Mouse (Mus musculus): ENCODE measurements around the gene Gm29776. TPM values are rescaled to one million over a fixed set of nuclear protein-coding genes. Genes with fewer than 3 reads are reported as not detected.

Gm29776 gene
- polyA plus RNA-seq, 1 experiment from 2014 or later: 0.20 TPM

- Histone ChIP-seq H3K9me3 (ENCODE audit: control insufficient read depth, low read length) (no peaks in the 10 kb centered on the region), H3K4me3 (ENCODE audit: low read depth, low read length) (no peak overlapping the region), H3K27me3 (ENCODE audit: control insufficient read depth, insufficient read depth, low read length) (no peaks in the 10 kb centered on the region), H3K36me3 (ENCODE audit: control insufficient read depth, insufficient read depth, low read length) (peaks cover 79% of the 10 kb centered on the region), H3K9ac (replicated peaks; ENCODE audit: low read depth, low read length) (no peak overlapping the region), H3K4me2 (ENCODE audit: low read depth, low read length) (no peak overlapping the region), H3K27ac (ENCODE audit: low read depth, low read length) (no peak overlapping the region), H3K4me1 (ENCODE audit: control insufficient read depth, insufficient read depth, low read length) (peaks cover 24% of the 10 kb centered on the region)
- WGBS: 81% methylated on average over 4 of the region's 4 CpGs
- ATAC-seq (ENCODE audit: low read depth): no peak
Measured at GRCm38 (mm10) chr14:54647900-54648299, 50.7 kb downstream of the Gm29776 start.

- Histone ChIP-seq H3K4me3 (ENCODE audit: low read depth, low read length) (no peak overlapping the region), H3K4me2 (ENCODE audit: low read depth, low read length) (no peak overlapping the region), H3K27me3 (ENCODE audit: control insufficient read depth, insufficient read depth, low read length) (no peaks in the 10 kb centered on the region), H3K36me3 (ENCODE audit: control insufficient read depth, insufficient read depth, low read length) (peaks cover 87% of the 10 kb centered on the region), H3K27ac (ENCODE audit: low read depth, low read length) (no peak overlapping the region), H3K4me1 (ENCODE audit: control insufficient read depth, insufficient read depth, low read length) (peaks cover 21% of the 10 kb centered on the region), H3K9ac (replicated peaks; ENCODE audit: low read depth, low read length) (no peak overlapping the region), H3K9me3 (ENCODE audit: control insufficient read depth, low read length) (no peaks in the 10 kb centered on the region)
- ATAC-seq (ENCODE audit: low read depth): no peak
- 93% methylated on average over 8 of the region's 8 CpGs for WGBS
Measured at GRCm38 (mm10) chr14:54646898-54647636, 51.6 kb downstream of the Gm29776 start.

DNA sequence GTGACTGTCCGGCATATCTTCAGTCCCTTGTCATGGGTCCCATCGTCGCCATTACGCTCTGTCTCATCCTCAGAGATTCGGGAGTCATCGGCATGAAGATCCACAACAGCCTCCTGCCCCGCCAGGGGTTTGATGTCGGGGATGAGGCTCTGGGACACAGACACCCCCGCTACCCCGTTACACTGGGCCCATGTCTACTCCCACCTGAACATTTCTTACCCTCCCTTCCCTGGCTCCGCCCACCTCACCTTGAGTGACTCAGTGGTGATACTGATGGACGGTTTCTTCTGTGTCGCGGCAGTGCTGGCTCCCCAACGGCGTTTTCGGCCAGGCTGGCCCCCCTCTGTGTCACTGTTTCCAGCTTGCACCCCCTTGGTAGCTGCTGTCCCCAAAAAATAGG, 52.2 kb downstream of the Gm29776 start:
- Histone ChIP-seq H3K4me3 (ENCODE audit: low read depth, low read length) (no peak overlapping the region), H3K9me3 (ENCODE audit: control insufficient read depth, low read length) (no peaks in the 10 kb centered on the region), H3K36me3 (ENCODE audit: control insufficient read depth, insufficient read depth, low read length) (peaks cover 83% of the 10 kb centered on the region), H3K4me1 (ENCODE audit: control insufficient read depth, insufficient read depth, low read length) (peaks cover 16% of the 10 kb centered on the region), H3K27me3 (ENCODE audit: control insufficient read depth, insufficient read depth, low read length) (no peaks in the 10 kb centered on the region), H3K27ac (ENCODE audit: low read depth, low read length) (no peak overlapping the region), H3K9ac (replicated peaks; ENCODE audit: low read depth, low read length) (no peak overlapping the region), H3K4me2 (ENCODE audit: low read depth, low read length) (no peak overlapping the region)
- no peak for ATAC-seq (ENCODE audit: low read depth)
- 97% methylated on average over 17 of the region's 17 CpGs for WGBS

DNA sequence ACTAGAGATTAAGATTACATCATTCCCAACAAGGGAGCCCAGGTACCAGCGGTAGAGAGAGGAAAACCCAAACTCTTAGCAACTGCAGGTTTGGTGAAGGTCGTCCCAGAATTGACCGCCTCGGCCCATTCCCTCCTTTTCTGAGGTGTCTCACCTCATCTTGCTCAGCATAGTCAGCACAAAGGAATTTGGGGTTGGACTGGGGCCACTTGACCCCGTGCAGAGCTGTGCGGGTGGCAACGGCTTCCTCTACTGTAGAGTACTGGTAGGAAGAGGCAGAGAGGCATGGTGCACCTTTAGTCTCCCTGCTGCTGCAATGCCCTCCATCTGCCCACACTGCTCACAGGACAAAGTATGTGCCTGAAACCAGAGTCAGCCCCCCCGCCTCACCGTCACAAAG, 54.3 kb downstream of the Gm29776 start:
- no peak overlapping the region for H3K4me3 ChIP-seq (ENCODE audit: low read depth, low read length)
- peaks cover 15% of the 10 kb centered on the region for H3K4me1 ChIP-seq (ENCODE audit: control insufficient read depth, insufficient read depth, low read length)
- no peak overlapping the region for H3K9ac ChIP-seq (replicated peaks; ENCODE audit: low read depth, low read length)
- no peaks in the 10 kb centered on the region for H3K27me3 ChIP-seq (ENCODE audit: control insufficient read depth, insufficient read depth, low read length)
- H3K27ac ChIP-seq (ENCODE audit: low read depth, low read length): no peak overlapping the region
- H3K9me3 ChIP-seq (ENCODE audit: control insufficient read depth, low read length): no peaks in the 10 kb centered on the region
- ATAC-seq (ENCODE audit: low read depth): no peak
- 96% methylated on average over 9 of the region's 9 CpGs for WGBS
- no peak overlapping the region for H3K4me2 ChIP-seq (ENCODE audit: low read depth, low read length)
- peaks cover 66% of the 10 kb centered on the region for H3K36me3 ChIP-seq (ENCODE audit: control insufficient read depth, insufficient read depth, low read length)

DNA sequence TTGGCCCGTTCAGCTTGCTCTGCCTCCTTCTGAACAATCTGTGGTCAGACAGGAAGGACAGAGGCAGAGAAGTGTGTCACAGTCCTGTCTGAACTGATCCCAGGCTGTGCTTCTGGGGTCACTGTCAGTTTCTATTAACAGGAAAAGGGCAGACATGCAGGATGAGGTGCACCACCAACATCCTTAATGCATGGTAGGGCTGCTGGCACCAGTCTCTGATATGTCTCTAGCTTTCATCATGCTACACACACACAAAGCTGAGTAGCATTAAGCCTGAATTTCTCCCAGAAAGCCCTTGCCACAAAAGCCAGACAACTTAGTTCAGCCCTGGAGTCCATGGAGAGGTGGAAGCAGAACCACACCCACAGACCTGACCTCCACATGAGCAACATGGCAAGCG, 55.6 kb downstream of the Gm29776 start:
- no peak overlapping the region for H3K27ac ChIP-seq (ENCODE audit: low read depth, low read length)
- no peak for ATAC-seq (ENCODE audit: low read depth)
- no peak overlapping the region for H3K4me3 ChIP-seq (ENCODE audit: low read depth, low read length)
- H3K9me3 ChIP-seq (ENCODE audit: control insufficient read depth, low read length): no peaks in the 10 kb centered on the region
- H3K27me3 ChIP-seq (ENCODE audit: control insufficient read depth, insufficient read depth, low read length): no peaks in the 10 kb centered on the region
- peaks cover 58% of the 10 kb centered on the region for H3K36me3 ChIP-seq (ENCODE audit: control insufficient read depth, insufficient read depth, low read length)
- peaks cover 14% of the 10 kb centered on the region for H3K4me1 ChIP-seq (ENCODE audit: control insufficient read depth, insufficient read depth, low read length)
- H3K4me2 ChIP-seq (ENCODE audit: low read depth, low read length): no peak overlapping the region
- 87% methylated on average over 2 of the region's 2 CpGs for WGBS
- H3K9ac ChIP-seq (replicated peaks; ENCODE audit: low read depth, low read length): no peak overlapping the region

Small RNAs within 50 kb of the gene (microRNA-seq; reads per million reads assigned to microRNA genes)
- 2.3 reads per million for gene Mir6948

Other genes starting within 250 kb of the Gm29776 start
- 26.0 and 35.8 TPM in 2 replicates for gene Lrp10, start 234.7 kb downstream of the Gm29776 start, polyA plus RNA-seq (2014; fragmentation: Nextera tagmentation; extraction: Ambion mirVana)
- 42.1 and 42.8 TPM in 2 replicates for gene Rem2, start 222.7 kb downstream of the Gm29776 start, polyA plus RNA-seq (2014; fragmentation: Nextera tagmentation; extraction: Ambion mirVana)
- gene Prmt5, start 181.3 kb downstream of the Gm29776 start, polyA plus RNA-seq (2014; fragmentation: Nextera tagmentation; extraction: Ambion mirVana): 97.9 and 99.1 TPM in 2 replicates
- 22.0 and 23.0 TPM in 2 replicates for gene Haus4, start 144.2 kb downstream of the Gm29776 start, polyA plus RNA-seq (2014; fragmentation: Nextera tagmentation; extraction: Ambion mirVana)
- 2.3 and 5.7 TPM in 2 replicates for gene Ajuba, start 121.3 kb downstream of the Gm29776 start, polyA plus RNA-seq (2014; fragmentation: Nextera tagmentation; extraction: Ambion mirVana)
- gene 4931414P19Rik, start 92.8 kb downstream of the Gm29776 start, polyA plus RNA-seq (2014; fragmentation: Nextera tagmentation; extraction: Ambion mirVana): 4.6 and 5.0 TPM in 2 replicates
- gene Psmb5, start 80.8 kb downstream of the Gm29776 start, polyA plus RNA-seq (2014; fragmentation: Nextera tagmentation; extraction: Ambion mirVana): 428 and 435 TPM in 2 replicates
- 0.05 and 0.26 TPM in 2 replicates for gene Psmb11, start 77.4 kb downstream of the Gm29776 start, polyA plus RNA-seq (2014; fragmentation: Nextera tagmentation; extraction: Ambion mirVana)
- not detected in 2 replicates for gene Gm17606, start 57.9 kb downstream of the Gm29776 start, polyA plus RNA-seq (2014; fragmentation: Nextera tagmentation; extraction: Ambion mirVana)
- 9.2 and 12.5 TPM in 2 replicates for gene Cdh24, start 57.5 kb downstream of the Gm29776 start, polyA plus RNA-seq (2014; fragmentation: Nextera tagmentation; extraction: Ambion mirVana)
- gene 1700123O20Rik, start 12.6 kb downstream of the Gm29776 start, polyA plus RNA-seq (2014; fragmentation: Nextera tagmentation; extraction: Ambion mirVana): 77.4 and 79.8 TPM in 2 replicates
- gene Acin1, start 11.9 kb downstream of the Gm29776 start, polyA plus RNA-seq (2014; fragmentation: Nextera tagmentation; extraction: Ambion mirVana): 101 and 118 TPM in 2 replicates
- gene Cebpe, start 13.3 kb upstream of the Gm29776 start, polyA plus RNA-seq (2014; fragmentation: Nextera tagmentation; extraction: Ambion mirVana): not detected in 2 replicates
- 7.3 and 8.5 TPM in 2 replicates for gene Slc7a8, start 83.1 kb upstream of the Gm29776 start, polyA plus RNA-seq (2014; fragmentation: Nextera tagmentation; extraction: Ambion mirVana)
- not detected in 2 replicates for gene Rnf212b, start 115.3 kb upstream of the Gm29776 start, polyA plus RNA-seq (2014; fragmentation: Nextera tagmentation; extraction: Ambion mirVana)
- 10.0 and 11.7 TPM in 2 replicates for gene Homez, start 172.1 kb upstream of the Gm29776 start, polyA plus RNA-seq (2014; fragmentation: Nextera tagmentation; extraction: Ambion mirVana)
- 3.8 and 7.2 TPM in 2 replicates for gene Ppp1r3e, start 178.7 kb upstream of the Gm29776 start, polyA plus RNA-seq (2014; fragmentation: Nextera tagmentation; extraction: Ambion mirVana)
- gene Bcl2l2, start 184.5 kb upstream of the Gm29776 start, polyA plus RNA-seq (2014; fragmentation: Nextera tagmentation; extraction: Ambion mirVana): 4.8 and 5.3 TPM in 2 replicates
- gene Gm20521, start 184.6 kb upstream of the Gm29776 start, polyA plus RNA-seq (2014; fragmentation: Nextera tagmentation; extraction: Ambion mirVana): not detected in 2 replicates
- gene Pabpn1, start 193.7 kb upstream of the Gm29776 start, polyA plus RNA-seq (2014; fragmentation: Nextera tagmentation; extraction: Ambion mirVana): 149 and 176 TPM in 2 replicates
- gene Slc22a17, start 214.3 kb upstream of the Gm29776 start, polyA plus RNA-seq (2014; fragmentation: Nextera tagmentation; extraction: Ambion mirVana): 121 and 122 TPM in 2 replicates
- gene Efs, start 227.3 kb upstream of the Gm29776 start, polyA plus RNA-seq (2014; fragmentation: Nextera tagmentation; extraction: Ambion mirVana): 9.9 and 13.5 TPM in 2 replicates
- 0.39 and 0.76 TPM in 2 replicates for gene Il25, start 233.9 kb upstream of the Gm29776 start, polyA plus RNA-seq (2014; fragmentation: Nextera tagmentation; extraction: Ambion mirVana)
- gene Cmtm5, start 237.4 kb upstream of the Gm29776 start, polyA plus RNA-seq (2014; fragmentation: Nextera tagmentation; extraction: Ambion mirVana): 10.4 and 17.5 TPM in 2 replicates